Mouse (Mus musculus): ENCODE measurements at regions not wholly inside any gene's neighbourhood (a gene's known extent, or its start where the extent isn't known, plus 50 kb on each side); places are given as distances from the start of the nearest gene placed in this dataset.
A peak's percentile ranks its signal among the peaks of the same experiment; 100 is the strongest.

GRCm38 (mm10) chr3:58317240-58317639, 97.3 kb upstream of the Tsc22d2 start:
- DNase-seq (ENCODE audit: low spot score) = no peak
- WGBS = 62% methylated on average over 2 of the region's 2 CpGs
- Histone ChIP-seq H3K36me3 (ENCODE audit: control insufficient read depth, insufficient read depth, low read length) (no peaks in the 10 kb centered on the region), H3K4me1 (ENCODE audit: control insufficient read depth, insufficient read depth, low read length) (no peaks in the 10 kb centered on the region), H3K4me2 (ENCODE audit: low read depth, severe bottlenecking) (no peak overlapping the region), H3K9ac (ENCODE audit: low read length) (no peak overlapping the region), H3K27ac (replicated peaks; ENCODE audit: low read depth, low read length) (no peak overlapping the region), H3K4me3 (ENCODE audit: low read depth, low read length) (no peak overlapping the region), H3K9me3 (ENCODE audit: control insufficient read depth, low read length) (no peaks in the 10 kb centered on the region), H3K27me3 (ENCODE audit: control insufficient read depth, insufficient read depth, low read length) (no peaks in the 10 kb centered on the region)
- ATAC-seq (ENCODE audit: insufficient number of reproducible peaks, low FRiP score, low TSS enrichment, low read depth) = no peak

GRCm38 (mm10) chr3:58318756-58319155, 95.8 kb upstream of the Tsc22d2 start:
- Histone ChIP-seq H3K4me3 (ENCODE audit: low read depth, low read length) (no peak overlapping the region), H3K27ac (replicated peaks; ENCODE audit: low read depth, low read length) (no peak overlapping the region), H3K27me3 (ENCODE audit: control insufficient read depth, insufficient read depth, low read length) (no peaks in the 10 kb centered on the region), H3K4me1 (ENCODE audit: control insufficient read depth, insufficient read depth, low read length) (no peaks in the 10 kb centered on the region), H3K36me3 (ENCODE audit: control insufficient read depth, insufficient read depth, low read length) (no peaks in the 10 kb centered on the region), H3K4me2 (ENCODE audit: low read depth, severe bottlenecking) (no peak overlapping the region), H3K9me3 (ENCODE audit: control insufficient read depth, low read length) (no peaks in the 10 kb centered on the region), H3K9ac (ENCODE audit: low read length) (no peak overlapping the region)
- ATAC-seq (ENCODE audit: insufficient number of reproducible peaks, low FRiP score, low TSS enrichment, low read depth) (no peak), DNase-seq (ENCODE audit: low spot score) (no peak)
- 32% methylated on average over 2 of the region's 2 CpGs for WGBS

GRCm38 (mm10) chr3:58319463-58319862, 95.1 kb upstream of the Tsc22d2 start:
- H3K36me3 ChIP-seq (ENCODE audit: control insufficient read depth, insufficient read depth, low read length) = no peaks in the 10 kb centered on the region
- no peak overlapping the region for H3K4me2 ChIP-seq (ENCODE audit: low read depth, severe bottlenecking)
- H3K4me3 ChIP-seq (ENCODE audit: low read depth, low read length) = no peak overlapping the region
- DNase-seq (ENCODE audit: low spot score) = no peak
- H3K4me1 ChIP-seq (ENCODE audit: control insufficient read depth, insufficient read depth, low read length) = no peaks in the 10 kb centered on the region
- no peak overlapping the region for H3K27ac ChIP-seq (replicated peaks; ENCODE audit: low read depth, low read length)
- H3K9ac ChIP-seq (ENCODE audit: low read length) = no peak overlapping the region
- no peaks in the 10 kb centered on the region for H3K9me3 ChIP-seq (ENCODE audit: control insufficient read depth, low read length)
- no peak for ATAC-seq (ENCODE audit: insufficient number of reproducible peaks, low FRiP score, low TSS enrichment, low read depth)
- 87% methylated on average over 1 of the region's 1 CpGs for WGBS
- no peaks in the 10 kb centered on the region for H3K27me3 ChIP-seq (ENCODE audit: control insufficient read depth, insufficient read depth, low read length)

- H3K4me2 ChIP-seq (ENCODE audit: low read depth, severe bottlenecking) = no peak overlapping the region
- H3K27ac ChIP-seq (replicated peaks; ENCODE audit: low read depth, low read length) = no peak overlapping the region
- no peak overlapping the region for H3K4me3 ChIP-seq (ENCODE audit: low read depth, low read length)
- no peaks in the 10 kb centered on the region for H3K36me3 ChIP-seq (ENCODE audit: control insufficient read depth, insufficient read depth, low read length)
- ATAC-seq (ENCODE audit: insufficient number of reproducible peaks, low FRiP score, low TSS enrichment, low read depth) (no peak), DNase-seq (ENCODE audit: low spot score) (no peak)
- WGBS = 68% methylated on average over 4 of the region's 4 CpGs
- no peaks in the 10 kb centered on the region for H3K4me1 ChIP-seq (ENCODE audit: control insufficient read depth, insufficient read depth, low read length)
- no peaks in the 10 kb centered on the region for H3K27me3 ChIP-seq (ENCODE audit: control insufficient read depth, insufficient read depth, low read length)
- no peaks in the 10 kb centered on the region for H3K9me3 ChIP-seq (ENCODE audit: control insufficient read depth, low read length)
- no peak overlapping the region for H3K9ac ChIP-seq (ENCODE audit: low read length)
Measured at GRCm38 (mm10) chr3:58320812-58321211, 93.7 kb upstream of the Tsc22d2 start.

GRCm38 (mm10) chr3:58322322-58322721, 92.2 kb upstream of the Tsc22d2 start:
- Histone ChIP-seq H3K27me3 (ENCODE audit: control insufficient read depth, insufficient read depth, low read length) (no peaks in the 10 kb centered on the region), H3K36me3 (ENCODE audit: control insufficient read depth, insufficient read depth, low read length) (no peaks in the 10 kb centered on the region), H3K4me1 (ENCODE audit: control insufficient read depth, insufficient read depth, low read length) (no peaks in the 10 kb centered on the region), H3K9ac (ENCODE audit: low read length) (no peak overlapping the region), H3K4me3 (ENCODE audit: low read depth, low read length) (no peak overlapping the region), H3K4me2 (ENCODE audit: low read depth, severe bottlenecking) (no peak overlapping the region), H3K27ac (replicated peaks; ENCODE audit: low read depth, low read length) (no peak overlapping the region), H3K9me3 (ENCODE audit: control insufficient read depth, low read length) (no peaks in the 10 kb centered on the region)
- ATAC-seq (ENCODE audit: insufficient number of reproducible peaks, low FRiP score, low TSS enrichment, low read depth) = no peak
- no peak for DNase-seq (ENCODE audit: low spot score)
- 100% methylated on average over 1 of the region's 1 CpGs for WGBS

- no peak overlapping the region for H3K9ac ChIP-seq (ENCODE audit: low read length)
- no peak overlapping the region for H3K4me3 ChIP-seq (ENCODE audit: low read depth, low read length)
- H3K4me1 ChIP-seq (ENCODE audit: control insufficient read depth, insufficient read depth, low read length) = no peaks in the 10 kb centered on the region
- no peak for ATAC-seq (ENCODE audit: insufficient number of reproducible peaks, low FRiP score, low TSS enrichment, low read depth)
- H3K9me3 ChIP-seq (ENCODE audit: control insufficient read depth, low read length) = no peaks in the 10 kb centered on the region
- no peak for DNase-seq (ENCODE audit: low spot score)
- H3K27me3 ChIP-seq (ENCODE audit: control insufficient read depth, insufficient read depth, low read length) = no peaks in the 10 kb centered on the region
- H3K4me2 ChIP-seq (ENCODE audit: low read depth, severe bottlenecking) = no peak overlapping the region
- no peak overlapping the region for H3K27ac ChIP-seq (replicated peaks; ENCODE audit: low read depth, low read length)
- WGBS = 89% methylated on average over 2 of the region's 2 CpGs
- H3K36me3 ChIP-seq (ENCODE audit: control insufficient read depth, insufficient read depth, low read length) = no peaks in the 10 kb centered on the region
Measured at GRCm38 (mm10) chr3:58327721-58328120, 86.8 kb upstream of the Tsc22d2 start.

- Histone ChIP-seq H3K4me2 (ENCODE audit: low read depth, severe bottlenecking) (no peak overlapping the region), H3K27ac (replicated peaks; ENCODE audit: low read depth, low read length) (no peak overlapping the region), H3K27me3 (ENCODE audit: control insufficient read depth, insufficient read depth, low read length) (no peaks in the 10 kb centered on the region), H3K9me3 (ENCODE audit: control insufficient read depth, low read length) (no peaks in the 10 kb centered on the region), H3K4me1 (ENCODE audit: control insufficient read depth, insufficient read depth, low read length) (no peaks in the 10 kb centered on the region), H3K4me3 (ENCODE audit: low read depth, low read length) (no peak overlapping the region), H3K36me3 (ENCODE audit: control insufficient read depth, insufficient read depth, low read length) (no peaks in the 10 kb centered on the region), H3K9ac (ENCODE audit: low read length) (no peak overlapping the region)
- DNase-seq (ENCODE audit: low spot score) = no peak
- no peak for ATAC-seq (ENCODE audit: insufficient number of reproducible peaks, low FRiP score, low TSS enrichment, low read depth)
- WGBS = 85% methylated on average over 2 of the region's 2 CpGs
Measured at GRCm38 (mm10) chr3:58330186-58330585, 84.3 kb upstream of the Tsc22d2 start.

- Histone ChIP-seq H3K36me3 (ENCODE audit: control insufficient read depth, insufficient read depth, low read length) (no peaks in the 10 kb centered on the region), H3K4me3 (ENCODE audit: low read depth, low read length) (no peak overlapping the region), H3K9ac (ENCODE audit: low read length) (no peak overlapping the region), H3K27ac (replicated peaks; ENCODE audit: low read depth, low read length) (no peak overlapping the region), H3K4me1 (ENCODE audit: control insufficient read depth, insufficient read depth, low read length) (no peaks in the 10 kb centered on the region; the same call in 1 of the 2 replicates), H3K4me2 (ENCODE audit: low read depth, severe bottlenecking) (0 out of 2 replicates have a peak overlapping the region, but pooled peaks have one; percentile 18), H3K27me3 (ENCODE audit: control insufficient read depth, insufficient read depth, low read length) (no peaks in the 10 kb centered on the region), H3K9me3 (ENCODE audit: control insufficient read depth, low read length) (no peaks in the 10 kb centered on the region)
- DNase-seq (ENCODE audit: low spot score) = no peak
- 38% methylated on average over 7 of the region's 7 CpGs for WGBS
- 0 out of 2 replicates have a peak, but pooled peaks have one; percentile 35 for ATAC-seq (ENCODE audit: insufficient number of reproducible peaks, low FRiP score, low TSS enrichment, low read depth)
Measured at GRCm38 (mm10) chr3:58333997-58334396, 80.5 kb upstream of the Tsc22d2 start.

- ATAC-seq (ENCODE audit: insufficient number of reproducible peaks, low FRiP score, low TSS enrichment, low read depth) = no peak
Measured at GRCm38 (mm10) chr3:58335277-58335676, 79.2 kb upstream of the Tsc22d2 start.

More at GRCm38 (mm10) chr3:58335277-58335676, 79.2 kb upstream of the Tsc22d2 start:
- no peaks in the 10 kb centered on the region; the same call in 1 of the 2 replicates for H3K4me1 ChIP-seq (ENCODE audit: control insufficient read depth, insufficient read depth, low read length)
- no peak overlapping the region for H3K4me3 ChIP-seq (ENCODE audit: low read depth, low read length)
- WGBS = 72% methylated on average over 6 of the region's 6 CpGs
- no peak overlapping the region for H3K27ac ChIP-seq (replicated peaks; ENCODE audit: low read depth, low read length)
- no peaks in the 10 kb centered on the region for H3K27me3 ChIP-seq (ENCODE audit: control insufficient read depth, insufficient read depth, low read length)
- H3K9me3 ChIP-seq (ENCODE audit: control insufficient read depth, low read length) = no peaks in the 10 kb centered on the region
- no peaks in the 10 kb centered on the region for H3K36me3 ChIP-seq (ENCODE audit: control insufficient read depth, insufficient read depth, low read length)
- no peak overlapping the region for H3K9ac ChIP-seq (ENCODE audit: low read length)
- DNase-seq (ENCODE audit: low spot score) = no peak
- H3K4me2 ChIP-seq (ENCODE audit: low read depth, severe bottlenecking) = no peak overlapping the region

Data from limb, embryonic 11.5 days (tissue).